ENCODE assay signal across 8 mouse cellular contexts in the genomic region with DNA sequence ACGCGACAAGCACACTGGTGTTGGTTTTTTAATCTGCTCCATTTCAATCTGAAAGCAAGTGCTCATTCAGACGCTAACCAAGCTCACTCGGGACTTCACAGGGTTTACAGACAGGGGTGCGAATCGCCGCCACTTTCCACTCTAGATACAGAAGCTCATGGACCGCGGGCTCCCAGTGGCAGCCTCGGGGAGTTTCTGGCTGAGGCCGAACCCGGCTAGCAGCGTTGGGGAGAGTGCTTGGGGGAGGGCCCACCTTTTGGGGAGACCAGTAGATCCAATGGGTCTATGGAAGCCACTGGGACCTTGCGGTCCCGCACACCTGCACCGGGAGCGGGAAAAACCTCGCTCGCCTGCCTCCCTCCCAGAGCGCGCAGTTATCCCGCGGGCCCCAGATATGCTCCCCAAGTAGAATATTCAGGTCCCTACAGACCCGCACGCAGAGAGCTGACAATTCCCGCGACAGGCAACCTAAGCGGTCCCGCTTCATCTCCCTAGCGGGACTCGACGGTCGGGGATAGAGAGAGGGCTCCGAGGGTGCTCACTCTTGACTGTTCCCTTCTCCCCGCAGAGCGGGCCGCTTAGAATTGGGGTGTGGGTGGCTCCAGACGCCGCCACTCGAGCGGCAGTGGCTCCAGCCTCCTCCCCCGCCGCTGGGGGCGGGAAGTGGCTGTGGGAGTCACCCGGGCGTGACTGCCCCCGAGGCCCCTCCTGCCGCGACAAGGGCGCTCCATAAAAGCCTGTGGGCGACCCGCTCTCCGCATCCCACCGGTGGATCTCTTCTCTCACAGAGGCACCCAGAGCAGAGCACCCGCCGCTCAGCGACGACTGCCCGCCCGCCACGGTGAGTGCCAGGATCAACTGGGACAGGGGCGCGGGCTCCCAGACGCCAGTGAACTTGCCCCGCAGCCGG. TPM values are rescaled to one million over a fixed set of nuclear protein-coding genes. Genes with fewer than 3 reads are reported as not detected.
DNase-seq lines count a peak whose midpoint lies in the region; ATAC-seq lines count a peak whose summit lies in the region.

Gene Npy, plus strand, starts transcription at position 750 of the 910 bp plus-strand sequence.

- under 1% methylated on average over 63 of the region's 66 CpGs for WGBS in limb, embryonic 12.5 days
- under 1% methylated on average over 61 of the region's 66 CpGs for WGBS in midbrain, embryonic 15.5 days

- peaks cover 13% of the 10 kb centered on the region for H3K4me1 ChIP-seq in limb, embryonic 12.5 days (replicated peaks)
- H3K4me1 ChIP-seq in midbrain, embryonic 15.5 days: peaks cover 14% of the 10 kb centered on the region

- peak within 1 kb of the TSS; percentile 40 for H3K9ac ChIP-seq in limb, embryonic 12.5 days (replicated peaks)
- peak within 1 kb of the TSS; percentile 26 for H3K9ac ChIP-seq in midbrain, embryonic 15.5 days

- ATAC-seq in limb, embryonic 12.5 days (ENCODE audit: insufficient number of reproducible peaks, insufficient read depth, low FRiP score, low TSS enrichment, low read depth): 0 out of 2 replicates have a peak, but pooled peaks have one; percentile 47
- ATAC-seq in midbrain, embryonic 15.5 days (replicated peaks): peak; percentile 80

- H3K4me2 ChIP-seq in limb, embryonic 12.5 days: peak within 1 kb of the TSS; percentile 64
- H3K4me2 ChIP-seq in midbrain, embryonic 15.5 days: peak within 1 kb of the TSS; percentile 74

- no peak within 1 kb of the TSS for H3K27ac ChIP-seq in limb, embryonic 12.5 days
- H3K27ac ChIP-seq in midbrain, embryonic 15.5 days: no peak within 1 kb of the TSS

- DNase-seq in layer of hippocampus, adult 18-20 months (ENCODE audit: low spot score in 2 of 2): peak; percentile 10 to 15
- no peak for DNase-seq in layer of hippocampus, adult 9-11 months
- DNase-seq in cerebellum, adult 8-10 months: peak; percentile 3
- DNase-seq in gastrocnemius, postnatal 4 days (ENCODE audit: low spot score in 2 of 2): peak; percentile 16 to 22
- DNase-seq in kidney, adult 18-20 months: peak; percentile 39
- DNase-seq in urinary bladder, postnatal 25 days (ENCODE audit: low spot score): peak; percentile 7

- H3K4me3 ChIP-seq in limb, embryonic 12.5 days (replicated peaks): peak within 1 kb of the TSS; percentile 42
- H3K4me3 ChIP-seq in midbrain, embryonic 15.5 days: peak within 1 kb of the TSS; percentile 40

- H3K36me3 ChIP-seq in limb, embryonic 12.5 days: no peaks in the 10 kb centered on the region
- H3K36me3 ChIP-seq in midbrain, embryonic 15.5 days (replicated peaks): no peaks in the 10 kb centered on the region

- peaks cover 78% of the 10 kb centered on the region for H3K27me3 ChIP-seq in limb, embryonic 12.5 days
- peaks cover 36% of the 10 kb centered on the region for H3K27me3 ChIP-seq in midbrain, embryonic 15.5 days (replicated peaks)

- no peaks in the 10 kb centered on the region for H3K9me3 ChIP-seq in limb, embryonic 12.5 days
- H3K9me3 ChIP-seq in midbrain, embryonic 15.5 days: no peaks in the 10 kb centered on the region

RNA-seq across cellular contexts. Expression of gene Npy, which starts in this region (rescaled TPM):
- total RNA-seq in layer of hippocampus, adult 18-20 months (2021): 100 to 1,000 TPM; 118 to 151 TPM
- not detected for total RNA-seq in gastrocnemius, postnatal 4 days (2021)
- polyA plus RNA-seq in limb, embryonic 12.5 days (2016; fragmentation: Nextera tagmentation; extraction: Ambion mirVana): 2.5 and 2.6 TPM in 2 replicates
- 99.7 and 150 TPM in 2 replicates for polyA plus RNA-seq in midbrain, embryonic 15.5 days (2015; fragmentation: Nextera tagmentation; extraction: Ambion mirVana)

Comparison
In these comparisons a context has a peak if more than half of its experiments do, and no peak if none do; other contexts are left out.
1. RNA of gene Npy (total RNA-seq): 118 to 151 TPM in layer of hippocampus, adult 18-20 months; not detected in gastrocnemius, postnatal 4 days; every median in the first group is over 10 times any median in the second.
2. RNA of gene Npy (polyA plus RNA-seq): 99.7 to 150 TPM in midbrain, embryonic 15.5 days; 2.5 to 2.6 TPM in limb, embryonic 12.5 days; every median in the first group is over 10 times any median in the second.
3. Peak in DNase-seq in gastrocnemius, postnatal 4 days; RNA of the gene not detected or under 1 TPM.